Mouse (Mus musculus) limb, embryonic 11.5 days (tissue): ENCODE measurements at regions not wholly inside any gene's neighbourhood (a gene's known extent, or its start where the extent isn't known, plus 50 kb on each side); places are given as distances from the start of the nearest gene placed in this dataset.

Source experiments
- ATAC-seq: fragments of 200-750 bp; cut with Nextera tagmentation; 2 replicates; pipeline ENCODE4 v1.8.0; 2017; ENCODE audit warnings: low read depth; ENCODE audit not compliant: insufficient number of reproducible peaks, low FRiP score, low TSS enrichment
- DNase-seq: peaks from one replicate; pipeline ENCODE4 v3.0.0-alpha.2; 2015; ENCODE audit warnings: low spot score
- H3K27ac ChIP-seq: fragments of 300-500 bp; sonication (generic); replicated peaks from 2 replicates; pipeline ENCODE4 v1.5.1; 2014; ENCODE audit warnings: low read depth, mild to moderate bottlenecking, low read length
- H3K27me3 ChIP-seq: fragments of 300-500 bp; sonication (generic); 2 replicates; pipeline ENCODE4 v1.6.1; 2014; ENCODE audit warnings: mild to moderate bottlenecking, low read length, mixed read lengths; ENCODE audit not compliant: control insufficient read depth, insufficient read depth
- H3K36me3 ChIP-seq: fragments of 300-500 bp; sonication (generic); 2 replicates; pipeline ENCODE4 v1.6.1; 2014; ENCODE audit warnings: mild to moderate bottlenecking, low read length, moderate library complexity, mixed read lengths; ENCODE audit not compliant: control insufficient read depth, insufficient read depth
- H3K4me1 ChIP-seq: fragments of 300-500 bp; sonication (generic); 2 replicates; pipeline ENCODE4 v1.6.1; 2014; ENCODE audit warnings: low read length, mixed read lengths; ENCODE audit not compliant: control insufficient read depth, insufficient read depth
- H3K4me2 ChIP-seq: fragments of 300-500 bp; sonication (generic); 2 replicates; pipeline ENCODE4 v1.6.1; 2014; ENCODE audit warnings: low read depth, mild to moderate bottlenecking, moderate library complexity; ENCODE audit not compliant: severe bottlenecking
- H3K4me3 ChIP-seq: fragments of 300-500 bp; sonication (generic); 2 replicates; pipeline ENCODE4 v1.5.1; 2014; ENCODE audit warnings: low read depth, low read length
- H3K9ac ChIP-seq: fragments of 300-500 bp; sonication (generic); 2 replicates; pipeline ENCODE4 v1.6.1; 2014; ENCODE audit warnings: mild to moderate bottlenecking, low read length
- H3K9me3 ChIP-seq: fragments of 300-500 bp; sonication (generic); 2 replicates; pipeline ENCODE4 v1.6.1; 2016; ENCODE audit warnings: low read length; ENCODE audit not compliant: control insufficient read depth
- whole genome bisulfite sequencing: fragments of 180-500 bp; shearing (Covaris S2); extraction: QIAGEN DNeasy Blood & Tissue Kit; methylation state at CpG from one replicate; pipeline ENCODE4 v1.1.7; 2014; 5-methylcytosine and 5-hydroxymethylcytosine counted together

- Histone ChIP-seq H3K27ac (no peak overlapping the region), H3K4me2 (no peak overlapping the region), H3K9ac (no peak overlapping the region), H3K4me3 (no peak overlapping the region), H3K27me3 (no peaks in the 10 kb centered on the region), H3K4me1 (no peaks in the 10 kb centered on the region), H3K9me3 (no peaks in the 10 kb centered on the region), H3K36me3 (no peaks in the 10 kb centered on the region)
- ATAC-seq (no peak), DNase-seq (peak; percentile 23)
- 43% methylated on average over 4 of the region's 4 CpGs for WGBS
Observed at GRCm38 (mm10) chr19:15127122-15127521, 529.3 kb upstream of the Tle4 start.

- H3K27me3 ChIP-seq = no peaks in the 10 kb centered on the region
Observed at GRCm38 (mm10) chr19:15108441-15109026, 510.7 kb upstream of the Tle4 start.

GRCm38 (mm10) chr19:15095054-15095453, 497.2 kb upstream of the Tle4 start:
- H3K27ac ChIP-seq = no peak overlapping the region
- 74% methylated on average over 1 of the region's 1 CpGs for whole genome bisulfite sequencing
- H3K27me3 ChIP-seq = no peaks in the 10 kb centered on the region
- no peaks in the 10 kb centered on the region for H3K9me3 ChIP-seq
- no peak for DNase-seq
- no peaks in the 10 kb centered on the region for H3K4me1 ChIP-seq
- H3K9ac ChIP-seq = no peak overlapping the region
- no peak overlapping the region for H3K4me2 ChIP-seq
- H3K36me3 ChIP-seq = no peaks in the 10 kb centered on the region
- ATAC-seq = no peak
- H3K4me3 ChIP-seq = no peak overlapping the region

More at GRCm38 (mm10) chr19:15108441-15109026, 510.7 kb upstream of the Tle4 start:
- DNase-seq (no peak), ATAC-seq (no peak)
- Histone ChIP-seq H3K27ac (no peak overlapping the region), H3K4me1 (no peaks in the 10 kb centered on the region), H3K36me3 (no peaks in the 10 kb centered on the region), H3K9ac (no peak overlapping the region), H3K4me2 (no peak overlapping the region), H3K4me3 (no peak overlapping the region), H3K9me3 (no peaks in the 10 kb centered on the region)
- 65% methylated on average over 4 of the region's 4 CpGs for whole genome bisulfite sequencing

DNA sequence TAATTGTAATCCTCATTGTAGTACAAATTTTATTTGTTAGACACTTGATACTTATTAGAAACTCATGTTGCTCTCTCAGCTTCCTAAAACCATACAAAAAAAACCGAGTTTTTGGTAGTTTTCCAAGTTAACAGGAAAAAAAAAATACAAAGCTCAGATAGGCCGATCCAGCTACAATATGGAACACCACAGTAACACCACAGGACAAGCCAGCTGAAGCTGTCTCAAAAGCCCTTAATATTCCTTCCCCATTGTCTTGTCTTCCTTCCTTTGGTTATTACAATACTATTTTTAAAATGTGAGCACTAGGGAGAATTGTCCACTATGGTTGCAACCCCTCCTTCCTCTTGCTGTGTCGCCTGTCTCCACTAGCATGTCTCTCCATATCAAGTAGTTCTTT, 495.7 kb upstream of the Tle4 start:
- no peaks in the 10 kb centered on the region for H3K27me3 ChIP-seq
- H3K36me3 ChIP-seq = no peaks in the 10 kb centered on the region
- H3K9me3 ChIP-seq = no peaks in the 10 kb centered on the region
- WGBS = 82% methylated on average over 3 of the region's 3 CpGs
- no peak overlapping the region for H3K9ac ChIP-seq
- no peak overlapping the region for H3K27ac ChIP-seq
- ATAC-seq (no peak), DNase-seq (no peak)
- no peaks in the 10 kb centered on the region for H3K4me1 ChIP-seq
- no peak overlapping the region for H3K4me2 ChIP-seq
- H3K4me3 ChIP-seq = no peak overlapping the region

DNA sequence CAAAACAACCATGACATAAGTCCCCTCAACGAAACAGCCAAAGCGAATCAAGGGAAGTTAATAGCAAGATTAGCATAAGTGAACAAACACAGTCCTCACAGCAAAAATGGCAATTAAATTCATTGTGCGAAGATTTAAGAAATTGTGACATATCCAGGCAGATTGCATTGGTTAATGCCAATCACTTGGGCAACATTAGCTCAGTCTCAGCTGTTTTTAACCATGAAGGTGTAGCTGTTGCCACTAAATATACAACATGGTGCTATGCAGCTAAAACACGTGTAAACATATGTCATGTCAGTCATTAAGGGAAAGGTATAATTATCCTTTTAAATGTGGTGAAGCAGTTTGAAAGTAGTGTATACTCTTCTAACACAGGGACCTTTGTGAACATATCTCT, 482.8 kb upstream of the Tle4 start:
- Histone ChIP-seq H3K27me3 (no peaks in the 10 kb centered on the region), H3K9me3 (no peaks in the 10 kb centered on the region), H3K4me1 (no peaks in the 10 kb centered on the region), H3K27ac (no peak overlapping the region), H3K4me3 (no peak overlapping the region), H3K36me3 (no peaks in the 10 kb centered on the region), H3K9ac (no peak overlapping the region), H3K4me2 (no peak overlapping the region)
- WGBS = 86% methylated on average over 4 of the region's 4 CpGs
- ATAC-seq (no peak), DNase-seq (no peak)

DNA sequence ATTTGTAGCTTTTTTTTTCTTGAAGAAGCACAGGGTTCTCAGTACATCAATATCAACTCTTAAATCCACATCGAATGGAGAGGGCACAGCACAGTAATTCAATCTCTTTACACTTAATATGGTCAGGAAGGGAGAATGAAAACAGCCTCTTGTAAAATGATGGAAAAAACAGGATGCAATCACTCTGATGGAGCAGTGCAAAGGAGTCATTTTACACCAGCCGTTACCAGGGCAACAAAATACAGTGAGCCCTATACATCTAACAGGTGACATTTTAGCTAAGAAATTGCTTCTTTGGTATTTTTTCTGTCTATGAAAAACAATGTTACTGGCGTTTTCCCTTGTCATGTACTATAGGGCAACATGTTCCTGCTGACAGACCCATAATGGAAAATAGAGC, 459.9 kb upstream of the Tle4 start:
- DNase-seq (no peak), ATAC-seq (no peak)
- 71% methylated on average over 3 of the region's 3 CpGs for WGBS
- H3K4me3 ChIP-seq = no peak overlapping the region
- H3K9ac ChIP-seq = no peak overlapping the region
- no peak overlapping the region for H3K4me2 ChIP-seq
- no peaks in the 10 kb centered on the region for H3K27me3 ChIP-seq
- no peaks in the 10 kb centered on the region for H3K36me3 ChIP-seq
- H3K27ac ChIP-seq = no peak overlapping the region
- H3K4me1 ChIP-seq = peaks cover 16% of the 10 kb centered on the region; the same call in 1 of the 2 replicates
- no peaks in the 10 kb centered on the region for H3K9me3 ChIP-seq

GRCm38 (mm10) chr19:15053582-15054141, 455.8 kb upstream of the Tle4 start:
- no peaks in the 10 kb centered on the region for H3K27me3 ChIP-seq
- H3K9me3 ChIP-seq = no peaks in the 10 kb centered on the region
- H3K9ac ChIP-seq = no peak overlapping the region
- H3K27ac ChIP-seq = no peak overlapping the region
- 22% methylated on average over 3 of the region's 3 CpGs for WGBS
- no peak overlapping the region for H3K4me3 ChIP-seq
- ATAC-seq = no peak
- peaks cover 22% of the 10 kb centered on the region; the same call in 1 of the 2 replicates for H3K4me1 ChIP-seq
- H3K4me2 ChIP-seq = no peak overlapping the region
- no peak for DNase-seq
- no peaks in the 10 kb centered on the region for H3K36me3 ChIP-seq

- 59% methylated on average over 10 of the region's 10 CpGs for WGBS
- Histone ChIP-seq H3K4me2 (no peak overlapping the region), H3K27me3 (no peaks in the 10 kb centered on the region), H3K9me3 (no peaks in the 10 kb centered on the region), H3K27ac (no peak overlapping the region), H3K4me3 (no peak overlapping the region), H3K4me1 (peaks cover 22% of the 10 kb centered on the region; the same call in 1 of the 2 replicates), H3K36me3 (no peaks in the 10 kb centered on the region), H3K9ac (no peak overlapping the region)
- no peak for ATAC-seq
- DNase-seq = no peak
Observed at GRCm38 (mm10) chr19:15052642-15053239, 454.9 kb upstream of the Tle4 start.
